Mouse (Mus musculus) monocyte, adult 5-6 weeks (primary cell): Measurements from ENCODE around the gene Ky. TPM values are rescaled to one million over a fixed set of nuclear protein-coding genes. Genes with fewer than 3 reads are reported as not detected.

Source experiments
- ATAC-seq: fragments of 153-309, 156-312 bp; replicated peaks from 2 replicates; pipeline ENCODE4 v1.8.0; 2017; ENCODE audit warnings: mild to moderate bottlenecking; ENCODE audit not compliant: low TSS enrichment, insufficient number of reproducible peaks, severe bottlenecking, poor library complexity, low FRiP score
- total RNA-seq: library from RNA; stranded (forward); fragments of 200-1000, 200-491, 200-594 nt; gene quantifications from 3 replicates; pipeline ENCODE4 v1.2.3, GENCODE M21; 2017

Ky gene
- total RNA-seq, 1 experiment from 2014 or later, result not detected

GRCm38 (mm10) chr9:102544773-102545366 is 39.3 kb downstream of the Ky start:
- ATAC-seq, result no peak

GRCm38 (mm10) chr9:102545406-102546255 is 40.1 kb downstream of the Ky start:
- ATAC-seq, result no peak

- no peak for ATAC-seq
Measured at GRCm38 (mm10) chr9:102546256-102547027, 40.9 kb downstream of the Ky start.

- no peak for ATAC-seq
Measured at GRCm38 (mm10) chr9:102547028-102547354, 41.4 kb downstream of the Ky start.

GRCm38 (mm10) chr9:102549211-102549610 is 43.7 kb downstream of the Ky start:
- ATAC-seq, result no peak

- ATAC-seq, result no peak
Measured at GRCm38 (mm10) chr9:102551771-102552170, 46.2 kb downstream of the Ky start.

- ATAC-seq, result no peak
Measured at GRCm38 (mm10) chr9:102553781-102554180, 48.2 kb downstream of the Ky start.

GRCm38 (mm10) chr9:102558463-102558862 is 52.9 kb downstream of the Ky start:
- ATAC-seq, result no peak

- ATAC-seq, result no peak
Measured at GRCm38 (mm10) chr9:102572888-102573287, 67.3 kb downstream of the Ky start.

- no peak for ATAC-seq
Measured at GRCm38 (mm10) chr9:102577480-102577879, 71.9 kb downstream of the Ky start.

- ATAC-seq, result no peak
Measured at GRCm38 (mm10) chr9:102581921-102582469, 76.4 kb downstream of the Ky start.

GRCm38 (mm10) chr9:102587347-102587746 is 81.8 kb downstream of the Ky start:
- no peak for ATAC-seq

GRCm38 (mm10) chr9:102594667-102595393 is 89.3 kb downstream of the Ky start:
- no peak for ATAC-seq

Other genes with a start within 250 kb of the Ky start
- gene Ephb1, start 151.1 kb upstream of the Ky start, total RNA-seq, result 0.21 TPM in 1 of 3 replicates, not detected in the others
- gene Anapc13, start 120.5 kb downstream of the Ky start, total RNA-seq, result 61.1 to 104 TPM (median 69.2 TPM) in 3 replicates
- gene Cep63, start 120.8 kb downstream of the Ky start, total RNA-seq, result 38.0 to 39.8 TPM (median 38.2 TPM) in 3 replicates
- 1.9 TPM in 1 of 3 replicates, not detected in the others for gene Amotl2, start 210.9 kb downstream of the Ky start, total RNA-seq